Mouse (Mus musculus) MEL (cell line): ENCODE measurements around the gene Gm10518. TPM values are rescaled to one million over a fixed set of nuclear protein-coding genes. Genes with fewer than 3 reads are reported as not detected.

Experiments used
- DNase-seq: peaks from one replicate; pipeline ENCODE4 v3.0.0; 2011; ENCODE audit warnings: low read depth, low spot score
- H3K27ac ChIP-seq: 2 replicates; pipeline ENCODE4 v1.5.1; 2012; ENCODE audit warnings: low read depth, mild to moderate bottlenecking, control low read depth, low read length, moderate library complexity; ENCODE audit not compliant: control insufficient read depth
- H3K27me3 ChIP-seq, 2 experiments: fragments of 150-350 bp in 1 of 2; sonication (generic) in 1 of 2; 2 replicates each; pipeline ENCODE4 v1.6.1; 2012; ENCODE audit warnings: low read length in 2 of 2, mild to moderate bottlenecking in 2 of 2, improper control_type of control experiment in 1 of 2, moderate library complexity in 1 of 2; ENCODE audit not compliant: insufficient read depth in 2 of 2, control insufficient read depth in 1 of 2
- H3K36me3 ChIP-seq, 2 experiments: 2 replicates each; pipeline ENCODE4 v1.6.1; 2012 to 2014; ENCODE audit warnings: low read length in 2 of 2, improper control_type of control experiment in 1 of 2, inconsistent platforms in 1 of 2, mild to moderate bottlenecking in 1 of 2; ENCODE audit not compliant: insufficient read depth in 2 of 2, control insufficient read depth in 1 of 2
- H3K4me1 ChIP-seq, 2 experiments: fragments of 150-350 bp in 1 of 2; sonication (generic) in 1 of 2; 2 replicates each; pipeline ENCODE4 v1.6.1; 2012; ENCODE audit warnings: low read length in 2 of 2, improper control_type of control experiment in 1 of 2, mild to moderate bottlenecking in 1 of 2; ENCODE audit not compliant: insufficient read depth in 2 of 2, control insufficient read depth in 1 of 2
- H3K4me3 ChIP-seq, 2 experiments: fragments of 150-350 bp in 1 of 2; sonication (generic) in 1 of 2; 2 replicates each; pipeline ENCODE4 v1.5.1; 2012; ENCODE audit warnings: low read depth in 2 of 2, low read length in 2 of 2, mild to moderate bottlenecking in 2 of 2, moderate library complexity in 2 of 2, control low read depth in 1 of 2, improper control_type of control experiment in 1 of 2; ENCODE audit not compliant: control insufficient read depth in 1 of 2, insufficient read depth in 1 of 2
- H3K79me2 ChIP-seq: 2 replicates; pipeline ENCODE4 v1.6.1; 2012; ENCODE audit warnings: mild to moderate bottlenecking, low read length, moderate library complexity; ENCODE audit not compliant: control insufficient read depth, poor library complexity, insufficient read depth
- H3K9ac ChIP-seq: 2 replicates; pipeline ENCODE4 v1.6.1; 2012; ENCODE audit warnings: low read depth, mild to moderate bottlenecking, control low read depth, low read length, moderate library complexity; ENCODE audit not compliant: control insufficient read depth, poor library complexity, severe bottlenecking
- H3K9me3 ChIP-seq: fragments of 150-350 bp; sonication (generic); replicated peaks from 2 replicates; pipeline ENCODE4 v1.6.1; 2012; ENCODE audit warnings: mild to moderate bottlenecking, low read length, improper control_type of control experiment, moderate library complexity; ENCODE audit not compliant: insufficient read depth
- E2F4 ChIP-seq: IDR thresholded peaks from 2 replicates; pipeline ENCODE4 v1.6.1; 2011; ENCODE audit warnings: low read depth, low read length, improper control_type of control experiment, borderline replicate concordance
- ELF1 ChIP-seq: IDR thresholded peaks from 2 replicates; pipeline ENCODE4 v1.6.1; 2014; ENCODE audit warnings: low read depth, mild to moderate bottlenecking, inconsistent platforms, low read length, improper control_type of control experiment, moderate library complexity
- EP300 ChIP-seq, 2 experiments: IDR thresholded peaks; 2 replicates each; pipeline ENCODE4 v1.6.1; 2011; ENCODE audit warnings: improper control_type of control experiment in 2 of 2, low read length in 2 of 2, low read depth in 1 of 2, mild to moderate bottlenecking in 1 of 2
- ETS1 ChIP-seq: IDR thresholded peaks from 2 replicates; pipeline ENCODE4 v1.6.1; 2012; ENCODE audit warnings: low read depth, mild to moderate bottlenecking, inconsistent platforms, low read length, improper control_type of control experiment, moderate library complexity
- GABPA ChIP-seq: IDR thresholded peaks from 2 replicates; pipeline ENCODE4 v1.6.1; 2012; ENCODE audit warnings: low read depth, mild to moderate bottlenecking, inconsistent platforms, low read length, improper control_type of control experiment, moderate library complexity
- HCFC1 ChIP-seq: IDR thresholded peaks from 2 replicates; pipeline ENCODE4 v1.6.1; 2012; ENCODE audit warnings: low read depth, mild to moderate bottlenecking, inconsistent platforms, low read length, improper control_type of control experiment, moderate library complexity
- JUND ChIP-seq: IDR thresholded peaks from 2 replicates; pipeline ENCODE4 v1.6.1; 2011; ENCODE audit warnings: low read depth, mild to moderate bottlenecking, improper control_type of control experiment, low read length
- MAZ ChIP-seq: IDR thresholded peaks from 2 replicates; pipeline ENCODE4 v1.6.1; 2012; ENCODE audit warnings: low read depth, mild to moderate bottlenecking, inconsistent platforms, low read length, improper control_type of control experiment
- MEF2A ChIP-seq: IDR thresholded peaks from 2 replicates; pipeline ENCODE4 v1.6.1; 2014; ENCODE audit warnings: low read depth, mild to moderate bottlenecking, inconsistent platforms, low read length, improper control_type of control experiment; ENCODE audit not compliant: poor library complexity, insufficient replicate concordance, severe bottlenecking; ENCODE audit errors: extremely low read depth
- MYC ChIP-seq: IDR thresholded peaks from 2 replicates; pipeline ENCODE4 v1.6.1; 2011; ENCODE audit warnings: low read depth, mild to moderate bottlenecking, low read length, improper control_type of control experiment, moderate library complexity
- POLR2A ChIP-seq, 2 experiments: IDR thresholded peaks; 2 replicates each; pipeline ENCODE4 v1.6.1; 2011 to 2012; ENCODE audit warnings: low read length in 2 of 2, mild to moderate bottlenecking in 2 of 2, control low read depth in 1 of 2, improper control_type of control experiment in 1 of 2, low read depth in 1 of 2, moderate library complexity in 1 of 2; ENCODE audit not compliant: control insufficient read depth in 1 of 2, insufficient read depth in 1 of 2, poor library complexity in 1 of 2
- POLR2AphosphoS5 ChIP-seq: IDR thresholded peaks from 2 replicates; pipeline ENCODE4 v1.6.1; 2012; ENCODE audit warnings: low read depth, borderline replicate concordance, mild to moderate bottlenecking, inconsistent platforms, low read length, moderate library complexity, mixed read lengths
- RAD21 ChIP-seq: IDR thresholded peaks from 2 replicates; pipeline ENCODE4 v1.6.1; 2011; ENCODE audit warnings: mild to moderate bottlenecking, low read depth, low read length, improper control_type of control experiment
- RCOR1 ChIP-seq: IDR thresholded peaks from 2 replicates; pipeline ENCODE4 v1.6.1; 2012; ENCODE audit warnings: low read depth, mild to moderate bottlenecking, inconsistent platforms, low read length, improper control_type of control experiment
- TBP ChIP-seq: IDR thresholded peaks from 2 replicates; pipeline ENCODE4 v1.8.0; 2011; ENCODE audit warnings: low read depth, low read length, improper control_type of control experiment
- ZC3H11A ChIP-seq: IDR thresholded peaks from 2 replicates; pipeline ENCODE4 v1.6.1; 2012; ENCODE audit warnings: low read depth, mild to moderate bottlenecking, inconsistent platforms, low read length, improper control_type of control experiment
- ZMIZ1 ChIP-seq: IDR thresholded peaks from 2 replicates; pipeline ENCODE4 v1.6.1; 2012; ENCODE audit warnings: low read depth, mild to moderate bottlenecking, inconsistent platforms, low read length, improper control_type of control experiment, moderate library complexity
- polyA plus RNA-seq, 2 experiments: library from polyadenylated mRNA; stranded (reverse) in 1 of 2; unstranded in 1 of 2; fragments of >175 nt in 1 of 2; fragments of >200 nt in 1 of 2; gene quantifications; 2 replicates each; pipeline versions ENCODE4 v1.2.1 to v1.2.4; 2012; ENCODE audit warnings: low replicate concordance in 2 of 2, low read depth in 1 of 2; ENCODE audit not compliant: insufficient read length in 2 of 2, insufficient read depth in 1 of 2, missing spikeins in 1 of 2
- total RNA-seq: library from RNA; depleted of rRNA; stranded (reverse); fragments of 300-350 nt; gene quantifications from 2 replicates; pipeline ENCODE4 v1.2.3, GENCODE M21; 2012

The Gm10518 gene
- total and polyA plus RNA-seq, 3 experiments, result 0.42 to 5.2 TPM; not detected in 1

DNA sequence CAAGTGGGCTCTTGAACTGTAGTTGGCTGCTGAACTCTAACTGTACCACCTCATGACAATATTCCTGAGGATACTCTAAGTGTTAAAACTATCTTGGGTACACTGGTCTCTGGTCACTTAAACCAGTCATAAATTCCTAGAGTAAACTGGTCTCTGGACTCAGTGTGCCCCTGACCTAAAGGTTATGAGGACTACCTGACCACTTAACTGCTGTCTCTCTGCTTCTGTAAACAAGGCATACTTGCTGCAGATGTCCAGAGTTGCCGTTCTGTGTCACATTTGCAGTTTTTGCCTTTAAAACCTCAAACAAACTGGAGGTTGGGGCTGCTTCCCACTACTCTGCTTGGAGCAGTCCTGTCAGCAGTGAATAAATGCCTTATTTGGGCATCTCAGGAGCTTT lies 30.4 kb downstream of the Gm10518 start:
- Histone ChIP-seq H3K4me3 (no peak overlapping the region), H3K9ac (no peak overlapping the region), H3K27ac (no peak overlapping the region), H3K27me3 (no peaks in the 10 kb centered on the region), H3K9me3 (no peaks in the 10 kb centered on the region), H3K4me1 (peaks cover 0 to 6% of the 10 kb centered on the region in 2 experiments; a peak in 1 of 4 replicates), H3K36me3 (no peaks in the 10 kb centered on the region), H3K79me2 (no peaks in the 10 kb centered on the region)
- TF ChIP-seq ETS1, result no peak
- no peak for TF ChIP-seq RCOR1
- TF ChIP-seq POLR2AphosphoS5, result no peak
- TF ChIP-seq E2F4, result no peak
- TF ChIP-seq HCFC1, result no peak
- TF ChIP-seq ELF1, result no peak
- no peak for TF ChIP-seq RAD21
- no peak for TF ChIP-seq MAZ
- TF ChIP-seq MYC, result no peak
- no peak for TF ChIP-seq GABPA
- no peak for TF ChIP-seq ZMIZ1
- no peak for TF ChIP-seq JUND
- no peak for TF ChIP-seq ZC3H11A
- no peak for TF ChIP-seq POLR2A (IDR thresholded peaks at IDR 0.05; ENCODE audit: control insufficient read depth in 1 of 2, insufficient read depth in 1 of 2, low read depth in 1 of 2, low read length in 2 of 2, poor library complexity in 1 of 2)
- TF ChIP-seq TBP, result no peak
- no peak for TF ChIP-seq MEF2A
- no peak for DNase-seq

DNA sequence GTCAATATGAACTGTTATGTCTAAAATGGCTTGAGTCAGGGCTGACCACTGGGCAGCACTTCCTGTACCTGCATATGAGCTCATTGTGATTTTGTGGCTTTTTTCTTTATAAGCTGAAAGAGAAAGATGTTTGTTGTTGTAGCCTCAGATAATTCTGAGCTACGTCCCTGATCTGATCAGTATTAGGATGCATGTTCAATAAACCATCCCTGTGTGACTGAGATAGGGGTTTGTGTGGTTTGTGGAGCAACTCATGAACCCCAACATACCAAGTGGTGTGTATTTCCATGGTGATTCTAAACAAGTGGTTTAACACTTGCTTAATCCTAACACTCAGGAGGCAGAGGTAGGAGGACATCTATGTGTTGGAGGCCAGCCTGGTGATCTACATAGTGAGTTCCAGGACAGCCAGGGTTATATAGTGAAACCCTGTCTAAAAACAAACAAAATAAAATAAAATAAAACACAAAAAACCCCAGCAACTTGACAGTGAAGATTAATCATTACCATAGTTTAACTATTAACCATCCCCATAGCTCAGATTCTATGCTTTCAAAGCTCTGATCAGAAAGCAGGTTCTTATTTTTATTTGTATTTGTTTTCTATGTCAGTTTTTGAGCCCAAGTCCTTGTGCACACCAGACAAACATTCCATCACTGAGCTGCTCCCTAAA lies 32.7 kb downstream of the Gm10518 start:
- Histone ChIP-seq H3K4me3 (no peak overlapping the region), H3K79me2 (no peaks in the 10 kb centered on the region), H3K4me1 (peaks cover 0 to 6% of the 10 kb centered on the region in 2 experiments; a peak in 1 of 4 replicates), H3K36me3 (no peaks in the 10 kb centered on the region), H3K27me3 (no peaks in the 10 kb centered on the region), H3K9ac (no peak overlapping the region), H3K27ac (no peak overlapping the region), H3K9me3 (no peaks in the 10 kb centered on the region)
- TF ChIP-seq ETS1 (no peak), EP300 (IDR thresholded peaks at IDR 0.05; ENCODE audit: low read depth in 1 of 2, low read length in 2 of 2) (0 out of 4 replicates have a peak, but pooled peaks of 1 of the 2 experiments have one; percentile 10)
- DNase-seq, result no peak
